Mouse (Mus musculus) liver, postnatal 0 days (tissue): Measurements from ENCODE around the gene Il12rb1. TPM values are rescaled to one million over a fixed set of nuclear protein-coding genes. Genes with fewer than 3 reads are reported as not detected.

Source experiments
- ATAC-seq: fragments of 200-750 bp; cut with Nextera tagmentation; 2 replicates; pipeline ENCODE4 v1.8.0; 2017; ENCODE audit warnings: mild to moderate bottlenecking, moderate library complexity
- DNase-seq: peaks from one replicate; pipeline ENCODE4 v3.0.0-alpha.2; 2016
- H3K27ac ChIP-seq: fragments of 300-500 bp; sonication (generic); 2 replicates; pipeline ENCODE4 v1.5.1; 2014; ENCODE audit warnings: antibody characterized with exemption, moderate library complexity, mild to moderate bottlenecking, low read depth
- H3K27me3 ChIP-seq: fragments of 300-500 bp; sonication (generic); 2 replicates; pipeline ENCODE4 v1.6.1; 2014; ENCODE audit warnings: low read length, control low read depth, mixed read lengths; ENCODE audit not compliant: insufficient read depth
- H3K36me3 ChIP-seq: fragments of 300-500 bp; sonication (generic); replicated peaks from 2 replicates; pipeline ENCODE4 v1.6.1; 2014; ENCODE audit warnings: mild to moderate bottlenecking, control low read depth, low read length, moderate library complexity, mixed read lengths; ENCODE audit not compliant: insufficient read depth
- H3K4me1 ChIP-seq: fragments of 300-500 bp; sonication (generic); 2 replicates; pipeline ENCODE4 v1.6.1; 2014; ENCODE audit warnings: antibody characterized with exemption, mild to moderate bottlenecking, control low read depth; ENCODE audit not compliant: insufficient read depth
- H3K4me2 ChIP-seq: fragments of 300-500 bp; sonication (generic); 2 replicates; pipeline ENCODE4 v1.6.1; 2014; ENCODE audit warnings: low read depth, mild to moderate bottlenecking, low read length, moderate library complexity, mixed read lengths
- H3K4me3 ChIP-seq: fragments of 300-500 bp; sonication (generic); 2 replicates; pipeline ENCODE4 v1.5.1; 2014; ENCODE audit warnings: low read depth, low read length
- H3K9ac ChIP-seq: fragments of 300-500 bp; sonication (generic); replicated peaks from 2 replicates; pipeline ENCODE4 v1.6.1; 2014; ENCODE audit warnings: mild to moderate bottlenecking, moderate library complexity
- H3K9me3 ChIP-seq: fragments of 300-500 bp; sonication (generic); 2 replicates; pipeline ENCODE4 v1.6.1; 2016; ENCODE audit warnings: mild to moderate bottlenecking, control low read depth, low read length, mixed read lengths
- CTCF ChIP-seq: sonication (generic); IDR thresholded peaks from 2 replicates; pipeline ENCODE4 v1.5.1; 2016; ENCODE audit warnings: antibody characterized with exemption, low read depth
- EP300 ChIP-seq: IDR thresholded peaks from 2 replicates; pipeline ENCODE4 v1.6.1; 2016; ENCODE audit warnings: antibody characterized with exemption, low read depth, mild to moderate bottlenecking
- WGBS: fragments of 180-500 bp; shearing (Covaris S2); extraction: QIAGEN DNeasy Blood & Tissue Kit; methylation state at CpG from one replicate; pipeline ENCODE4 v1.1.7; 2014; ENCODE audit not compliant: insufficient replicate concordance; 5-methylcytosine and 5-hydroxymethylcytosine counted together
- polyA plus RNA-seq: library from polyadenylated mRNA; unstranded; fragments of >200 nt; fragmentation: Nextera tagmentation; extraction: Ambion mirVana; gene quantifications from 2 replicates; pipeline ENCODE4 v1.2.1, GENCODE M21; 2015

Il12rb1 gene
- polyA plus RNA-seq, 1 experiment from 2014 or later, result 0.25 TPM

DNA sequence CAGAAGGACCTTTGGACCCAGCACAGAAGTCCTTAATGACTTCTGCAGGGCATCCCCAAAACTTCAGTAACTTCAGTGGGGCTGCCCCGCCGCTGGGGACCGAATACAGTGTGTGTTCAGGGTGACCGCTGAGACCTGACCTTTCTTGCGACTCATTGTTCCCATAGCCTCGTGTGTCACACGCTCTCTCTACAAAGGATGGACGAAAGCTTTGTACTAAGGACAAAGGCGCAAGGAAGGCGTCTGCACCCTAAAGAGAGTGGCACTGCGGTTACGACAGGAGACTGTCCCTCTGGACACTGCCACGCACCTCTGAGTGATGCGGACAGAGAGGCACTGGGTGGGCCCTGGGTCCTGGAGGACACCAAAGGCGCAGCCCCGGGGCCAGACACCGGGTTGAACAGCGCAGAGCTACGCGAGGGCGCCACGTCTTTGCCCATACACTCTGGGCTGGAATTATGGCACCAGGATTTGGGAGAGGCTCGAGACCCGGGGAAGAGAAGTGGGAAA lies 56.5 kb downstream of the Il12rb1 start:
- Histone ChIP-seq H3K9ac (peak overlapping the region; percentile 57; the same call in 1 of the 2 replicates), H3K4me1 (peaks cover 48% of the 10 kb centered on the region), H3K4me2 (peak overlapping the region; percentile 74), H3K27ac (no peak overlapping the region), H3K36me3 (peaks cover 7% of the 10 kb centered on the region; the same call in 1 of the 2 replicates), H3K9me3 (no peaks in the 10 kb centered on the region), H3K27me3 (peaks cover 42% of the 10 kb centered on the region), H3K4me3 (peak overlapping the region; percentile 64)
- DNase-seq (no peak), ATAC-seq (no peak)
- WGBS, result 1% methylated on average over 24 of the region's 24 CpGs
- no peak for TF ChIP-seq EP300
- TF ChIP-seq CTCF, result no peak

DNA sequence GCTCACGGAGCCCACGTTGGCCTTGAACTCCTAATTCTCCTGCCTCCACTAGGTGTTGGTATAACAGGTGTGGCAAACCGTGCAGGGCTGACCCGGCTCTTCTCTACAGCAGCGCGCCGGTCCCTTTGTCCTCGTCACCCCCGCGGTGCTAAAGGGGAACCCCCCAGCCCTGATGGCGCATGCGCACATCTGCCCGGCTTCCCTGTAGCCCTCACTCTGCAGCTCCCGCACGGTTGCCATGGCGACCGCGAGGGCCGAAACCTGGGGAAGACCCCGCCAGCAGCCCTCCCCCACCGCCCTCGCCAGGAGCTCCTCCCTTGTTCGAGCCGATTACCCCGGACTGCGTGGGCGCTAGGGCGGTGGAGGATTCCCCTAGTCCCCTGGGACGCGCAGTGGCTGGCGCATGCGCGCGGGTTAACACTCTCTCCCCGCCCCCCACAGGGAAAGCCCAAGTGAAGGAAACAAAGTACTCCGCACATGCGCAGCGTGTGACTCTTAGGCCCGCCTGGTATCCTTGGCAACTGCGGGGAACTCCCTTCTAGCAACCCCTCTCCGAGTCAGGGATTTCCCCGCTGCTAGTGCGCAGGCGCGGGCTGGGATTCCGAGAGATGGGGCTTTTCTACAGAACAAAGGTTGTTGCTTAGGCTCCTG lies 57.2 kb downstream of the Il12rb1 start:
- under 1% methylated on average over 46 of the region's 46 CpGs for WGBS
- H3K4me1 ChIP-seq, result peaks cover 48% of the 10 kb centered on the region

DNA sequence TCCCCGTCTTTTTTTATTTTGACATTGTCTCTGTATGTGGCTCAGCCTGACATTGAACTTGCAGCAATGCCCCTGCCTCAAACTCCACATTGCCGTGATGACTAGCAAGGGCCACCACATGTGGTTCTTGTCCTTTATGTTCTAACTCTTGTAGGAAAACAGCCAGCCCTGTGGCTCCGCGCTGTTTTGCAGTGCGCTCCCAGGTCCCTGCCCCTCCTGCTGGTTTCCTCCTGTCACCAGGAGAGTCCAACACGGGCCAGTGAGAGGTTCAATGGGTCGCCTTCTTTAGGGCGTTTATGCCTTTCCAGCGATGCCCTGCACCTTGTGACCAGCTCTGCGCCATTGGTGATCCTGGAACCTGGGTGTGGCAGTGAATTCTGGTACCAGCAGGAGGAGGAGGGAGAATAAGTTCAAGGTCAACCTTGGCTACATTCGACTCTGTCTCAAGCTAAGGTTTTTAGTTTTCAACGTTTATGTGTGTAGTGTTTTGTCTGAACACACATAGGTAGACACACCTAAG lies 57.8 kb downstream of the Il12rb1 start:
- Histone ChIP-seq H3K4me3 (peak overlapping the region; percentile 64), H3K27me3 (peaks cover 42% of the 10 kb centered on the region), H3K9me3 (no peaks in the 10 kb centered on the region), H3K4me1 (peaks cover 48% of the 10 kb centered on the region), H3K27ac (peak overlapping the region; percentile 36; the same call in 1 of the 2 replicates), H3K4me2 (peak overlapping the region; percentile 74), H3K36me3 (peaks cover 7% of the 10 kb centered on the region; the same call in 1 of the 2 replicates), H3K9ac (no peak overlapping the region)
- ATAC-seq, result peak; percentile 8
- TF ChIP-seq EP300 (no peak), CTCF (no peak)
- DNase-seq, result no peak
- 10% methylated on average over 12 of the region's 12 CpGs for WGBS

More for the DNA sequence above, 57.2 kb downstream of the Il12rb1 start:
- peak; percentile 97 for DNase-seq
- Histone ChIP-seq H3K27ac (peak overlapping the region; percentile 36; the same call in 1 of the 2 replicates), H3K4me3 (peak overlapping the region; percentile 64), H3K9ac (peak overlapping the region; percentile 57), H3K9me3 (no peaks in the 10 kb centered on the region), H3K4me2 (peak overlapping the region; percentile 74), H3K27me3 (peaks cover 42% of the 10 kb centered on the region), H3K36me3 (peaks cover 7% of the 10 kb centered on the region; the same call in 1 of the 2 replicates)
- ATAC-seq, result peak; percentile 92
- TF ChIP-seq EP300 (no peak), CTCF (no peak)

- H3K27ac ChIP-seq, result no peak overlapping the region
- TF ChIP-seq EP300, result no peak
- no peak for TF ChIP-seq CTCF
- H3K9ac ChIP-seq, result no peak overlapping the region
- H3K9me3 ChIP-seq, result no peaks in the 10 kb centered on the region
- peaks cover 7% of the 10 kb centered on the region; the same call in 1 of the 2 replicates for H3K36me3 ChIP-seq
- DNase-seq (no peak), ATAC-seq (no peak)
- H3K4me2 ChIP-seq, result no peak overlapping the region
- H3K27me3 ChIP-seq, result peaks cover 37% of the 10 kb centered on the region
- WGBS, result 81% methylated on average over 7 of the region's 7 CpGs
- H3K4me3 ChIP-seq, result no peak overlapping the region
- H3K4me1 ChIP-seq, result peaks cover 48% of the 10 kb centered on the region
Measured at GRCm38 (mm10) chr8:70866566-70866965, 58.3 kb downstream of the Il12rb1 start.

DNA sequence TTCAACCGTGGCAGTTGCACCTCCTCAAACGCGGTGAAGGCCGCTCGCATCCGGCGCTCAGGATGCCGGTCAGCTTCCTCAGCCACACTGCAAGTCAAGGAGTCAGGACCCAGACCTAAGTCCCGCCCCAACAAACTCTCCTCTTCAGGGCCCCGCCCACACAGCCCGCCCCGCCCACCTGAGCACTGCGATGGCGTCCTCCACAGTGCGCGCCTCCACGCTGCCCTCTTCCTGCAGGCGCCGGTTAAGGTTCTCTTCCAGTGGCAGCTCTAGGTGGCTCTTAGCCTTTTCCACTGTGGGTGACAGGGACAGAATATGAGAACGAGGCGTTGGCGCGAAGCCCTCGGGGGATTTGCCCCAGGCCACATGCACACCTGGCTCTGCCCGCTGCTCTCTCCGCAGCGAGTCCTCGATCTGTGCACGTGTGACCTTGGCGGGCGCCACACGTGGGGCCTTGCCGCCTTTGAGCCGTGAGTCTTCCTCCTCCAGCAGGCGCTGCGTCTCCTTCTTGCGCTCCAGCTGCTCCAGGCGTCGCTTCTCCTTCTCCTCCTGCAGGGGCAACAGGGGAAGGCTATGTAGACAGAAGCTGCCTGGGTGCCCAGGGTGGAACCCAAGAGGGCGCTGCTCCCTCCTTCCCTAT lies 60.4 kb downstream of the Il12rb1 start:
- no peaks in the 10 kb centered on the region for H3K9me3 ChIP-seq
- peak overlapping the region; percentile 33; the same call in 1 of the 2 replicates for H3K9ac ChIP-seq
- peaks cover 16% of the 10 kb centered on the region for H3K27me3 ChIP-seq
- peaks cover 44% of the 10 kb centered on the region for H3K4me1 ChIP-seq
- DNase-seq (peak; percentile 85), ATAC-seq (0 out of 2 replicates have a peak, but pooled peaks have one; percentile 9)
- WGBS, result 32% methylated on average over 40 of the region's 40 CpGs
- peak overlapping the region; percentile 71 for H3K4me2 ChIP-seq
- peak overlapping the region; percentile 29 for H3K4me3 ChIP-seq
- H3K27ac ChIP-seq, result no peak overlapping the region
- peaks cover 7% of the 10 kb centered on the region; the same call in 1 of the 2 replicates for H3K36me3 ChIP-seq
- TF ChIP-seq CTCF (peak; percentile 47), EP300 (no peak)

DNA sequence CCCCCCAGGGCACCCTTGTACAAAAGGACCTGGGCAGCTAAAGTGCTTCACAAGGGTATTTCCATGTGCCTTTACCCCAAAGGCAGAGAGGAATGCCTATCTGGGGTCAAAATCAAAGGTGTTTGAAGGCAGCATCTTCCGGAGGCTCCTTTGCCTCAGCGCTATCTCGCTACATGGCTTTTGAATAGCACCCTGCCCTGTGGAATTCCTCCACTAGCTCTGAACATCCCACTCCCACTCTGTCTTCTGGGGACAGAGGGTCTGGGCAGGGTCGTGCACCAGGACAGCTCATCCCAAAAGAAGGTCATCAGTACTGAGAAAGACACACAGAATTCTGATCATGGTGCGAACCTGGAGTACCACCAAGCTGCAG lies 60.9 kb downstream of the Il12rb1 start:
- H3K9ac ChIP-seq, result no peak overlapping the region
- DNase-seq (no peak), ATAC-seq (no peak)
- peaks cover 39% of the 10 kb centered on the region for H3K4me1 ChIP-seq
- peak overlapping the region; percentile 71 for H3K4me2 ChIP-seq
- H3K9me3 ChIP-seq, result no peaks in the 10 kb centered on the region
- WGBS, result 54% methylated on average over 5 of the region's 5 CpGs
- TF ChIP-seq CTCF (no peak), EP300 (no peak)
- H3K4me3 ChIP-seq, result no peak overlapping the region
- no peak overlapping the region for H3K27ac ChIP-seq
- H3K27me3 ChIP-seq, result peaks cover 11% of the 10 kb centered on the region
- H3K36me3 ChIP-seq, result peaks cover 7% of the 10 kb centered on the region; the same call in 1 of the 2 replicates
